Mouse (Mus musculus): ENCODE measurements around the gene Aqp11.

The Aqp11 gene

DNA sequence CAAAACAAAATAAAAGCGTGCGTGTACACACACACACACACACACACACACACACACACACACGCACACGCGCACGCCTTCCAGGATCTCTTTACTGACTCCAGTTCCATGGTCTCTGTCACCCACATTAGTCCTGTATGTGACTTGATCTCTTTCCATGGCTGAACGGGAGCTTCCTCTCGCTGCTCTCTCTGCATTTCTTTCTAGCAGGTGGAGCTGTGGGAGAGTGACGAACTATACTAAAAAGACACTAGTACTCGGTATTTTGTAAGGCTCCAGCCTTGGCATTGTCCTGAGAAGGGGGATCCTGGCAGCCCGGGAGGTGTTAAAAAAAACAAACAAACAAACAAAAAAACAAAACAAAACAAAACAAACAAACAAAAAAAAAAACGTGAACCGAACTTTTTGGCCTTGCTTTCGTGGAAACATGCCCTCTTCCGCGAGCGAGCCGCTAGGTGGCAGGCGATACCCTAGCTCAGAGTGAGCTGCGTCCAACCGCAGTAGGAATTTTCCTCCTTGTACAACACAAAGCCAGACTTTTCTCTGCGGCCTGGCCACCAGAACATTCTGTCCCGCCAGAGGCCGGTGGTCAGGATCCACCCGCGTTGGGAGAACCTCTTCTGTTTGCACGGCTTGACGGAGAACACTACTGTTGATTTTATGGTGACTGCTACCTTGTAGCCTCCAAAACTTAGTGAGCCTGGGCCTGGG, 9.9 kb upstream of the Aqp11 start:
- peak; percentile 77 for DNase-seq (ENCODE audit: low spot score)

DNA sequence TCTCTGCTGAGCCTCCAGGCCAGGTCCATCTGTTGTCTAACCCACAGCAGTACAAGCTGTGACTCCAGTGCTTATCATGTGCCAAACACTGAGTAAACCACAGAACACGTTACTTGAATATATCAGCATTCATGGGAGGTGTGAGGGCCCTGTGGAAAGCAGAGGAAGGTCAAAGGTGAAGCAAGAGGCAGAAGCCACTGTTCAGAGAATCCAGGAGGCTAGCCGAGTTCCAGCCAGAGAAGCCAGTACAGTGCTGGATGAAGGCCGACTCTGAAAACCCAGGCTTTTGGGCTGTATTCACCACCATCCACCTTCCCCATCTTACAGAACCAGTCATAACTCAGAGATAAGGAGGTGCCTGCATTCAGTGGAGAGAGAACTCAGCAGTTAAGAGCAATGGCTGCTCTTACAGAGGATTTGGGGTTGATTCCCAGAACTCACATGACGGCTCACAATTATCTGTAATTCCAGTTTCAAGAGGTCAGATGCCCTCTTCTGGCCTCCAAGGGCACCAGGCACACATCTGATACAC, 9.2 kb upstream of the Aqp11 start:
- no peak for DNase-seq (ENCODE audit: low spot score)

- no peak for DNase-seq (ENCODE audit: low spot score)
These were observed 7.2 kb upstream of the Aqp11 start for GRCm38 (mm10) chr7:97745299-97745698.

DNA sequence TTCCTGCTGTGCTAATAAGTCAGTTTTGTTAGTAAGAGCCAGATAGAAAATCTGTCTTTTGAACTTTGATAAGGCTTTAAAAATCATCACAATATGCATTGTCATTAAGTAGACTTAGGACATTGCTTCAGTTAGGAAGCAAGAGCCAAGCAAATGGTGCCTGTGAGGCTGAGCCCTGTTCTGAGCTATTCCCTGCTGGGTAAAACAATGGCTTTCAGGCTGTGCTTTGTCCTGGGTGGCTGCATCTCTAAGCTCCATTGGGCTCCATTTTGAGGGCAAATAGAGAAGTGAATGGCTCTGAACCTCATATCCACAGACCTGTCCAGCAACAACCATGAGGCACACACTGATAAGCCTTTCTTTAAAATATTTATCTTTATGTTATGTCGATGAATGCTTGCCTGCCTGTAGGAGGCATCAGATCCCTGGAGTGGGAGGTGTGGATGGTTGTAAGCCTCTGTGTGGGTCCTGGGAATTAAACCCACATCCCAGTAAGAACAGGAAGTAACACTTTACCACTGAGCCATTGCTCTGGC, 3.7 kb upstream of the Aqp11 start:
- no peak for DNase-seq (ENCODE audit: low spot score)

- DNase-seq (ENCODE audit: low spot score), result no peak
These were observed 2.9 kb upstream of the Aqp11 start for GRCm38 (mm10) chr7:97740948-97741347.

GRCm38 (mm10) chr7:97737256-97737637, 842 bp downstream of the Aqp11 start:
- no peak for DNase-seq (ENCODE audit: low spot score)

GRCm38 (mm10) chr7:97735886-97736420, 2.1 kb downstream of the Aqp11 start:
- DNase-seq (ENCODE audit: low spot score), result no peak

- no peak for DNase-seq (ENCODE audit: low spot score)
These were observed 3.1 kb downstream of the Aqp11 start for GRCm38 (mm10) chr7:97735021-97735420.

- DNase-seq (ENCODE audit: low spot score), result no peak
These were observed 4.5 kb downstream of the Aqp11 start for GRCm38 (mm10) chr7:97733606-97734005.

- no peak for DNase-seq (ENCODE audit: low spot score)
These were observed 7.7 kb downstream of the Aqp11 start for GRCm38 (mm10) chr7:97730427-97730826.

DNA sequence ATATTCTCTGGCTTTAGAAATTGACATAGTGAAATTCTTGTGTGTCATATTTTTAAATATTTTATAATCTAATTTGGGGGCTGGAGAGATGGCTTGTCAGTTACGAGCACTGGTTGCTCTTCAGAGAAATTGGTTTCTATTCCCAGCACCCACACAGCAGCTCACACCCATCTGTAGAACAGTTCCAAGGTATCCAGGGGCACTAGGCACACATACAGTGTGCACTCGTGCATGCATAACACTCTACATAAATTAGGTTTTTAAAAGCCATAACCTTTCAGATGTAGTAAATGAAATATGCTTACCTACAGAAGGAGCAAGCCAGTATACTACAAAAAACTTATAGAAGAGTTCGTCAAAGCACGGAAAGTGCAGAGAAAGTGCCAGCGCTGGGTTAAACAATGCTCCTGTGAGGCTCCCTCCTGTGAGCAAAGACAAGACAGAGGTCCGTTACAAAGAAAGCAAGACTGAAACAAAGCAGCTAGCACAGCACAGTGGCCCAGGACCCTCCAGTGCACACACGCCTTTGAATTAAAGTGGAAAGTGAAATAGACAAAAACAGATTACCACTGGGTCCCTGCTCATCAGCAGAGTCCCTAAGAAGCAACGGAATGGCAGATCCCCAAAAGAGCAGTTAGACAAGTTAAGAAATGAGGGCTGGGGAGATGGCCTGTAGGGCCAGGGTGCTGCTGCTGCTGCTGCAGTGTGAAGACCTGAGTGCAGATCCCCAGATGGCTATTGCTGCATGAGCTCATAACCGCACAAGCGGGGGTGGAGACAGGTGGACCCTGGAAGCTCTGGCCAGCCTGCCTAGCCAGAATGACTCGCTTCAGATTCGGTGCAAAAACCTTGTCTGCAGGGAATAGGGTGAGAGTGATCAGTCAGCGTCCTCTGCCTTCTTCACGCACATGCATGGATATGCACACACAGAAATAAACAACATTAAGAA, 9.1 kb downstream of the Aqp11 start:
- DNase-seq (ENCODE audit: low spot score), result no peak

GRCm38 (mm10) chr7:97726778-97727177, 11.3 kb downstream of the Aqp11 start:
- no peak for DNase-seq (ENCODE audit: low spot score)

- DNase-seq (ENCODE audit: low spot score), result no peak
These were observed 12.0 kb downstream of the Aqp11 start for GRCm38 (mm10) chr7:97726080-97726479.

GRCm38 (mm10) chr7:97725401-97725800, 12.7 kb downstream of the Aqp11 start:
- DNase-seq (ENCODE audit: low spot score), result no peak

DNA sequence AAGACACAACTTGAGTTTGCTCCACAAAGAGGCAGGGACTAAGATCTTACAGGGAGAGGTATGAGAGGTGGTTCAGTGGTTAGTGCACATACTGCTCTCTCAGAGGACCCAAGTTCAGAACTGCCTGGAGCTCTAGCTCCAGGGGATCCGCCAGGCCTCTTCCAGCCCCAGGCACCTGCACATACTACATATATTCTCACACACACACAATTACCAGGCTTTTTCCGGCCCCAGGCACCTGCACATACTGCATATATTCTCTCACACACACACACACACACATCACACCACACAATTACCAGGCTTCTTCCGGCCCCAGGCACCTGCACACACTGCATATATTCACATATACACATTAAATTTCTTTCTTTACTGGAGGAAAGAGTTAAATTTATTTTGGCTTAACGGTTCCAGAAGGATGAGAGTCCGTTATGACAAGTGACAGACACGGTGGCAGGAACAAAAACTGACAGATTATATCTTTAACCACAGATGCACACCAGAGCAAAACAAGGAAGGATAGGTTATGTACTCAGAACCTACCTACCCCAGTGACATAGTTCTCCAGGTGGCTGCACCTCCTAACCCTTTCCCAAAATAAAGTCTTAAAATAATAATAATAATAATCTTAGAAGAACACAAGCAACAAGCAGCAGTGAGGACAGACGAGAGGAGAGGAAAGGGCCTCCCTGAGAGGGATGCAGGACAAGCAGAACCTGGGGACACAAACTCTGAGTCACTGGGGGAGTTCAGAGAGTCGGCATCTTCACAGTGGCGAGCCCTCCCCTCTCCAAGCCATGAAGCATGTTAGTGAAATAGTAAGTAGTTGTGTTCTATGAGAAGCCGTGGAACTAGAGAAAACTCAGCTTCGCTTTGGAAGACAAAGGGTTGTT, 14.2 kb downstream of the Aqp11 start:
- no peak for DNase-seq (ENCODE audit: low spot score)

GRCm38 (mm10) chr7:97722278-97722918, 15.7 kb downstream of the Aqp11 start:
- DNase-seq (ENCODE audit: low spot score), result no peak

DNA sequence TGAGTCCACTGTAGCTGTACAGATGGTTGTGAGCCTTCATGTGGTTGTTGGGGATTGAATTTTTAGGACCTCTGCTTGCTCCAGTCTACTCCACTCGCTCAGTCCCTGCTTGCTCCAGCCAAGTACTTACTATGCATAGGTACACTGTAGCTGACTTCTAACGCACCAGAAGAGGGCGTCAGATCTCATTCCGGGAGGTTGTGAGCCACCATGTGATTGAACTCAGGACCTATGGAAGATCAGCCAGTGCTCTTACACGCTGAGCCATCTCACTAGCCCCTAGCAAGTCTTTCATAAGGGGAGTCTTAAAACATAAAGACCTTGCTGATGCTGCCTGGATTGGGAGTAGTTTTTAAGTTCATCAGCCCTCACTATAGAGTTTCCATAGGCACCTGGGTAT, 18.0 kb downstream of the Aqp11 start:
- no peak for DNase-seq (ENCODE audit: low spot score)

- DNase-seq (ENCODE audit: low spot score), result no peak
These were observed 19.0 kb downstream of the Aqp11 start for GRCm38 (mm10) chr7:97719078-97719477.

GRCm38 (mm10) chr7:97717326-97717725, 20.8 kb downstream of the Aqp11 start:
- no peak for DNase-seq (ENCODE audit: low spot score)

- no peak for DNase-seq (ENCODE audit: low spot score)
These were observed 23.4 kb downstream of the Aqp11 start for GRCm38 (mm10) chr7:97714651-97715050.

GRCm38 (mm10) chr7:97709204-97709603, 28.9 kb downstream of the Aqp11 start:
- no peak for DNase-seq (ENCODE audit: low spot score)

Measured in testis, postnatal 14 days (tissue).